Mouse (Mus musculus) ZHBTc4 (cell line): ENCODE measurements at regions not wholly inside any gene's neighbourhood (a gene's known extent, or its start where the extent isn't known, plus 50 kb on each side); places are given as distances from the start of the nearest gene placed in this dataset.

ENCODE experiments used
- DNase-seq: peaks from one replicate; pipeline ENCODE4 v3.0.0-alpha.2; 2011; ENCODE audit warnings: low read depth, low spot score

GRCm38 (mm10) chr13:54318161-54318560 is 53.0 kb upstream of the Cplx2 start:
- no peak for DNase-seq

GRCm38 (mm10) chr13:54318601-54319000 is 52.5 kb upstream of the Cplx2 start:
- no peak for DNase-seq

GRCm38 (mm10) chr13:54320212-54320611 is 50.9 kb upstream of the Cplx2 start:
- DNase-seq = peak; percentile 56

- DNase-seq = peak; percentile 55
Observed at GRCm38 (mm10) chr13:54321011-54321410, 50.1 kb upstream of the Cplx2 start.
